Mouse (Mus musculus) spleen, adult 2 months (tissue): Measurements from ENCODE around the gene Rars.
A peak's percentile ranks its signal among the peaks of the same experiment; 100 is the strongest.

Source experiments
- CTCF ChIP-seq: fragments of 200-500 bp; IDR thresholded peaks from 2 replicates; pipeline ENCODE4 v1.5.1; 2011; ENCODE audit warnings: mild to moderate bottlenecking, inconsistent platforms; ENCODE audit not compliant: insufficient read depth, insufficient read length, insufficient replicate concordance; ENCODE audit errors: extremely low read depth
- POLR2A ChIP-seq: fragments of 200-500 bp; IDR thresholded peaks from 2 replicates; pipeline ENCODE4 v1.6.1; 2011; ENCODE audit warnings: low read depth, low read length, inconsistent platforms

DNA sequence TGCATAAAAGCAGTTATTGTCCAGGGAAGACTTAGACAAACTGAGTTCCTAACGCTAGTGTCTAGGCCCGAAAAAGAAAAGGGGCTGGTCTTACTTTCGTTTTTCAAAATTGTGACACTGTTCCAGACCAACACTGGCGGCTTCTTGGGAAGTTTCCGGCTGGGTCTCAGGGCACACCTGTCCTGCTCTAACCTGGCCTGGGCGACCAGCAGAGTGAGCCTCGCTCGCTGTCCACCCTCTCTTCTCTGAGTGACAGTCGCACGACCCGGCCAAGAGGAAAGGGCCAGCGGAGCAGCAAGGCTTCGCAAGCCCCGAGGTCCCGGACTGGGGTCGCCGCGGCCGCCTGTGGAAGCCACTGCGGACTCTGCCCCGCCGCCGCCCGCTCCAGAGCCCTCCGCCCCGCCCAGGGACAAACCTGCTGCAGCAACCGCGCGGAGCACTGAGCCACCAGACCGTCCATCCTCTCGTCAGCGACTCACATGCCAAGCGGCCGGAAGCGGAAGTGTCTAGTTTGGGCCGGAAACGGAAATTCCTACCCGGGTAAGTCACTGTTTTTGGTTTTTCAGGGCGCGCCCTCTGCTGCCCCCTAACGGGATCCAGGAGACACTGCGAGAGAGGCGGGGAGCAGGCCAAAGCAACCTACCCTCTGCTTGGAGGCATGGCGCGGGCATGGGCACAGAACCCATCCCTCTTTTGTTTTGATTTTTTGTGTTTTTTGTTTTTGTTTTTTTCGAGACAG, at the start of gene Rars:
- TF ChIP-seq POLR2A (peak; percentile 53; the same call in 1 of the 2 replicates), CTCF (peak; percentile 82)
